Mouse (Mus musculus): Measurements from ENCODE around the gene Ift81. TPM values are rescaled to one million over a fixed set of nuclear protein-coding genes. Genes with fewer than 3 reads are reported as not detected.

Gene Ift81
- polyA plus RNA-seq, 1 experiment = 3.8 TPM

DNA sequence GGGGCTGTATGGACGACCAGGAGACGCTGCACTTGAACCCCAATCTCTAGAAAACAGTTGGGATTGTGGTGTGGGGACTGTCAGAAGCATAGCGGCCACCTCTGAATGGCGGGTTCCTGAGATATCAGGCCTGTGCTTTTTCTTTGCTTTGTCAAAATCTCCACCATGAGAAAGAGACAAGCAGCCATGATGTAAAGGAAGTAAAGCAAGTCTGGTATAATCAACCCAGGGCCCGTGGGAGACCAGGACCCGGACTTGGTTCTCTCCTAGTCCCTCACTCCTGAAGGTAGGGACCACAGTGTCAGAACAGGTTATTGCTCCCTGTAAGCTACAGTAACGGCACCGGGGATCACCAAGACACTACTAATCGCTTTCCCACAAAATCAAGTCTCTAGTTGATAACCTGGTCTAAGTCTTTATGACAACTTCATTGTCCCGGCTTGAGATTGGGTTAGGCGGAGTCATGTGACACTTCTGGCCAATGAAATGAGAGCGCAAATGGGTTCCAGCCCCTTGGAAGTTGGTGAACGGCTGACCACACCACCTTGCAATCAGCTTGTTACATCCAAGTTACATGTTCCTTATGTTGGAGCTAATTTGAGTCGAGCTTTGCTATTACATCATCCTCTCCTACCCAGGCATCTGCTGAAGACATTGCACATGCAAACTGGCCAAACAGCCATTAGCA is 11.4 kb upstream of the Ift81 start:
- no peak for DNase-seq (ENCODE audit: low read depth)

GRCm38 (mm10) chr5:122624952-122625479 is 10.7 kb upstream of the Ift81 start:
- no peak for DNase-seq (ENCODE audit: low read depth)

DNA sequence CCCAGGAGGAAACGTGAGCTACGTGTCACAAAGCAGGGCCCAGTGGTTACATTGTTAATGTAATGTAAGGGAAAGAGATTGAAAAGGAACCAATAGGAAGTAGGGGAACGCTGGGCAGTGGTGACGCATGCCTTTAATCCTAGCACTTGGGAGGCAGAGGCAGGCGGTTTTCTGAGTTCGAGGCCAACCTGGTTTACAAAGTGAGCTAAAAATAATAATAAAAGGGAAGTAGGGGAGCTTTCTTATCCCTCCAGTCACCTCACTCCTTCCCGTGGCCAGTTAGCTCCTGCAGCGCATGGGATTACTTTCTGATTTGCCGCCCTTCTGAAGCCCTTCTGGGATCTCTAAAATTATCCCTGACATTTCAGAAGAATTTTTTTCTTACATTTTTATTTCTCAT is 9.5 kb upstream of the Ift81 start:
- no peak for DNase-seq (ENCODE audit: low read depth)

- no peak for DNase-seq (ENCODE audit: low read depth)
Observed at GRCm38 (mm10) chr5:122622526-122622925, 8.2 kb upstream of the Ift81 start.

DNA sequence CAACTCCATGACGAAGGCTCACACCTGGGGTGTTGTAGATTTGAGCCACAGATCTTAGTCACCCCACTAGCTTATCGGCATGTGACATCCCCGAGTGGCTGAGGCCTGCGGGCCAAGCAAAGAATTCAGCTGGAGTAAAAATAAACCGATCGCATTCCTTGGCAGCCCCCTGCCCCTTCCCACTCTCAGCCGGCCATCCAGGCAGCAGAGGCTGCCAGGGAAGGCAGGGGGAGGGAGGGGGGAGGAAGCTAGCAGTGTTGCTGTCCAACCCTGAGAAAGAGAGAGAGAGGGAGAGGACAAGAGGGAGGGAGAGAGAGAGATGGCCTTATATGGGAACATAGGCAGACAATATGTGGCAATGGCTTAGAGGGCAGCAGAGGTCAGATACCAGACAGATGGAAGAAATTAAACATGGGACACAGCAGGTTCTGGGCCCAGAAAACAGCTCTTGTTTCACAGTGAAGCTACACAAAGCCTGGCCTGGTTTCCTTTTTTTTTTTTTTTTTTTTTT is 7.1 kb upstream of the Ift81 start:
- DNase-seq (ENCODE audit: low read depth) = no peak

DNA sequence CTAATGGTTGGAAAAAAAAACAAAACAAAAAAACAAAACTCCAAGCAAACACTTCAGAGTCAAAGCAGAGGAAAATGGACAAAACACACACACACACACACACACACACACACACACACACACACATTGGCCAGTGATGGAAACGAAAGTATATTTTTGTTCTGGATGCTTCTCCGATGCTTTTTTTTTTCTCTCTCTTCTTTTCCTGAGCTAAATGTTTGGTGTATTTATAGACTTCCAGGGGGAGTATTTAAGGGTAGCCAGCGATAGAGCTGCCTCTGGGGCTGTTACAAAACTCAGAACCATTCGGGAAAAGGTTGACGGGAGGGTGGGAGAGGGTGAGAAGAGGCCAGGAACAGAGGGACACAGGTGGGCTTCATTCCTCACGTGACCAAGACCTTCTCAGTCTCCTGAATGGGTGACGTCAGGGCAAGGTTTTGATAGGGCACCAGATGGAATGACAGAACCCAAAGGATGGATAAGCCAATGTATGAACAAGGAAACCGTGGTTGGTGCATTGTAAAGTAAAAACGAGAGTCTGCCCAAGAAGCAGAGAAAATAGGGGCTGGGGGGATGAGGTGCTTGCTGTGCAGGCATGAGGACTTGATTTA is 5.5 kb upstream of the Ift81 start:
- DNase-seq (ENCODE audit: low read depth) = no peak

- DNase-seq (ENCODE audit: low read depth) = no peak
Observed at GRCm38 (mm10) chr5:122617718-122618117, 3.4 kb upstream of the Ift81 start.

GRCm38 (mm10) chr5:122611651-122612050 is 2.7 kb downstream of the Ift81 start:
- no peak for DNase-seq (ENCODE audit: low read depth)

DNA sequence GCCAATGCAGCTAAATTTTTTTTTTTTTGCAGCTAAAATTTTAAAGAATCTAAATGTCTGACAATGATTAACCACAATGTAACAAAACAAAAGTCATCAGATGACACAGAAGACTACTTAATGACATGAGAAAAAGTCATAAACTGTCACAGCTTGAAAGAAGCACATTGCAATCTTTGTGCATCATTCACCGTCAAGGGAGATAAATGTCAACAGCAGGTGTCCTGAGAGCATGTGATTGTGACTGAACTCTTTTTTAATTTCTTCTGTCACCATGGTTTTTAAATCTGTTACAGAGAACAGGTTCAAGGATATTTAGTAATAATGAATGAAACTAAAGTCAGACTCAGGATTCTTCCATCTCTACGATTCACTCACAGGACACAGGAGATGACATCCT is 9.4 kb downstream of the Ift81 start:
- DNase-seq (ENCODE audit: low read depth) = no peak

DNA sequence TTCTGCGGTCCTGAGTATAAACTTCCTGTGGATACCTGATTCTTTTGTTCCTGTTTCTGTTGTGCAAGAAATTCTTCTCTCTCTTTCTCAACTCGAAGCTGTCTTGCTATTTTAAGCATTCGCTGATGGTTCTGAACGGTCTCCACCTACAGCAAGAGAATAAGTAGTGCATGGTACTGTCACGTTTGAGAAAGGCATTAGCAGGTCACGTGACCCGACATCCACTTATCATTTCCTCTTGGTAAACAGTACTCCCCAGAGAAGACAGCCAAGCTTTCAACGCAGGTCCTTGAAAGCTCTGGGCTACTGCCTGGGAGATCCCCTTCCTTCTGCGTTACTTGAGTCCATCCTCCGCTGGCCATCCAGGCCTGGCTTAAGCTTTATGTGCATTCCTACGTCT is 12.1 kb downstream of the Ift81 start:
- DNase-seq (ENCODE audit: low read depth) = no peak

- no peak for DNase-seq (ENCODE audit: low read depth)
Observed at GRCm38 (mm10) chr5:122595470-122595869, 18.8 kb downstream of the Ift81 start.

GRCm38 (mm10) chr5:122589891-122590290 is 24.4 kb downstream of the Ift81 start:
- no peak for DNase-seq (ENCODE audit: low read depth)

- DNase-seq (ENCODE audit: low read depth) = no peak
Observed at GRCm38 (mm10) chr5:122585546-122585945, 28.8 kb downstream of the Ift81 start.

GRCm38 (mm10) chr5:122584093-122584492 is 30.2 kb downstream of the Ift81 start:
- DNase-seq (ENCODE audit: low read depth) = no peak

DNA sequence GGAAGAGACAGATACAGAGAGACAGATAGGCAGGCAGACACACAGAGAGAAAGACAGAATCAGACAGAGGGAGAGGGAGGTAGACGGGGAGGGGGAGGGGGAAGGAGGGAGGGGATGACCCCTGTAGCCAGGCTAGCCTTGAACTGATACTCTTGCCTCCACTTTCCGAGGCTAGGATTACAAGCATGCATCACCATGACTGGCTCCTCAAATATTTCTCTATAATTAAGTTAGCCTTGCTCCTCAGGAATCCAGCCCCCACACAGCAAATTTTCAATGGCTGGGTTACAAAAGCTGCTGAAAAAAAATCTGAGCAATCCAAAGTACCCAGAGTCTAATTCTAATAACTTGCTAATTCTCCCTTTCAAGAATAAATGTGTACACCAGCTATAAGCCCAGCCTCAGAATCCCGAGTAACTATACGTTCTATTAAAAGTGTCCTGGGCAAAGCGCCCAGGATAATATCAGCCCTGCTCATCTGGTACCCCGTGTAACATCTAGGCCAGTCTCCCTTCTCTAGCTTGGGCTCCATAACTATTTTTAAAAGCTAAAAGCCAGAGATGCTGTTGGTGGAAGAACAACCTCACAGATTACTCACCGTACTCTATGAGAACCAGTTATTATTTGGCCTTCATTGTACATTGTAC is 37.5 kb downstream of the Ift81 start:
- no peak for DNase-seq (ENCODE audit: low read depth)

- no peak for DNase-seq (ENCODE audit: low read depth)
Observed at GRCm38 (mm10) chr5:122572001-122572400, 42.3 kb downstream of the Ift81 start.

- DNase-seq (ENCODE audit: low read depth) = no peak
Observed at GRCm38 (mm10) chr5:122566626-122567025, 47.7 kb downstream of the Ift81 start.

- no peak for DNase-seq (ENCODE audit: low read depth)
Observed at GRCm38 (mm10) chr5:122560654-122561053, 53.7 kb downstream of the Ift81 start.

DNA sequence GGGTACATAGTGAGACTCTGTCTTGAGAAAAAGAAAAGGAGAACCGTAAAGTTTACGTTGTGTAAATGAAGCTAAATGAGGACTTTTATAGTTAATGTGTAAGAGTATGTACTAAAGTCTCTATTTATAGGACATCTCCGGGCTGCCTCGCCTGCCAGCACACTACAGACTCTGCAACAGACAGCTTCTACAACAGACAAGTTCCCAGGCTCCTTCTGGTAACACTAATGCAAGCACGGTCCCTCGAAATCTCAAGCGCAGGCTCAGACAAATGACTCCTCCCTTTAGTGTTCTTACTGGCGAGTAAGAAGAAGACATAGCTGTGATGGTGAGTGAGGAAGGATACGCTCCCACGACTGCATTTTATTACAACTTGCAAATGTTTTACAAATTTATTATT is 56.2 kb downstream of the Ift81 start:
- DNase-seq (ENCODE audit: low read depth) = no peak

DNA sequence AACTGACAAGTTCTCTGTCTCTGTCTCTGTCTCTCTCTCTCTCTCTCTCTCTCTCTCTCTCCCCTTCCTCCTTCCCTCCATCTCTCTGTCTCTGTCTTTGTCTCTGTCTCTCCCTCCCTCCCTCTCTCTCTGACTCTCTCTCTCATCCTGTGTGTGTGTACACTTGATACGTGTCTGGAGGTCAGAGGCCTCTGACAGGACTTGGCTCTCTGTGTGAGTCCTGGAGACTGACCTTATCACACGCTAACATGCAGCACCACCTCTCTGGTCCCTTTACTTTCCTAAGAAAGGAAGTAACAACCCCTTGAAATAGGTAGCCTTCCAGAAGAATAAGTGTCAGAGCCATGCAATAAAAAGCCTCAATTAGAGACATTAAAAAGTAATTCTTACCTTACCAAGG is 59.2 kb downstream of the Ift81 start:
- DNase-seq (ENCODE audit: low read depth) = no peak

- no peak for DNase-seq (ENCODE audit: low read depth)
Observed at GRCm38 (mm10) chr5:122552638-122553037, 61.7 kb downstream of the Ift81 start.

GRCm38 (mm10) chr5:122550460-122550859 is 63.9 kb downstream of the Ift81 start:
- no peak for DNase-seq (ENCODE audit: low read depth)

- DNase-seq (ENCODE audit: low read depth) = no peak
Observed at GRCm38 (mm10) chr5:122548671-122549070, 65.6 kb downstream of the Ift81 start.

Data from gonadal fat pad, adult 2 months (tissue).